ENCODE assay signal across 17 mouse cellular contexts in the genomic region with DNA sequence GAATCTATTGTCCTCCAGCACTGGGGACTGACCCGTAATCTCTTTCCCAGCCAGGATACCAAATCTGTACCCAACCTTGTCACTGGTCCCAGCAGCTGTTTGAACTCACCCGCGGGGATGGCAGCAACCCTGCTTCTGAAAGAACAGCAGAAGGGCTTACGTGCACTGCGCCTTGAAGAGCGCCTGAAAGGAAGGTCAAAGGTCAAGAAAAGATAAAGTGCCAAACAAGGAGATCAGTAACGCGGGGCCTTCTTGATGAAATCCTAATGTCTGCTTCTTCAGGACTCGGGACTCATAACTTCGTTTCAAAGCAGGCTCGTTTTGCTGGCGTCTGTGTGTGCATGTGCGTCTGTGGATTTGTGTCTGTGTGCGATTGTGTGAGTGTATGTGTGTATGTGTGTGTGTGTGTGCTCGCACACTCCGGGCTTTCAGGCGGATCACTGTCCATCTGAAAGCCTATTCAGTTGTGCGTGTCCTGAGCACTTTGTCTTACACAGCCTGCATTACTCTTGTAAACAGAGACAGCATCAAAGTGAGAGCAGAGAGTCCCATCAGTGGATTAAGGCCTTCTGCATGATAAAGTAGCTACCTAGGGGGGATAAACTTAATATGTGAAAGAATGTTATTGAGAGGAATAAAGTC.
DNase-seq lines count a peak whose midpoint lies in the region; ATAC-seq and TF ChIP-seq lines count a peak whose summit lies in the region.
"Had no signal": no experiment of that assay in that cellular context is flagged by ENCODE, and none has a peak within 500 bp of the region (broad histone marks: within the 10 kb centered on the region; RNA-seq: fewer than 3 reads in every experiment).

No protein-coding gene starts in this region.

- ATAC-seq in forebrain, embryonic 14.5 days: no peak
- ATAC-seq in forebrain, embryonic 15.5 days (replicated peaks): no peak
- peak; percentile 60 for ATAC-seq in midbrain, embryonic 11.5 days (ENCODE audit: low FRiP score)
- ATAC-seq in midbrain, embryonic 14.5 days (ENCODE audit: low FRiP score, low TSS enrichment): no peak
- ATAC-seq: hindbrain, postnatal 0 days; intestine, postnatal 0 days had no signal

- H3K9me3 ChIP-seq in forebrain, embryonic 14.5 days (replicated peaks; ENCODE audit: control insufficient read depth, low read length): no peaks in the 10 kb centered on the region
- H3K9me3 ChIP-seq in forebrain, embryonic 15.5 days: no peaks in the 10 kb centered on the region
- H3K9me3 ChIP-seq in midbrain, embryonic 11.5 days (ENCODE audit: control insufficient read depth, low read length): no peaks in the 10 kb centered on the region
- H3K9me3 ChIP-seq in midbrain, embryonic 14.5 days (ENCODE audit: control insufficient read depth, low read length): no peaks in the 10 kb centered on the region
- H3K9me3 ChIP-seq: heart, embryonic 10.5 days; limb, embryonic 15.5 days had no signal

- WGBS in forebrain, embryonic 14.5 days: 22% methylated on average over 18 of the region's 18 CpGs
- WGBS in forebrain, embryonic 15.5 days: 22% methylated on average over 18 of the region's 18 CpGs
- WGBS in midbrain, embryonic 11.5 days: 7% methylated on average over 18 of the region's 18 CpGs
- WGBS in midbrain, embryonic 14.5 days: 5% methylated on average over 18 of the region's 18 CpGs

- no peak overlapping the region for H3K27ac ChIP-seq in forebrain, embryonic 14.5 days (ENCODE audit: low read depth, low read length)
- no peak overlapping the region for H3K27ac ChIP-seq in forebrain, embryonic 15.5 days (replicated peaks)
- H3K27ac ChIP-seq in midbrain, embryonic 11.5 days (ENCODE audit: low read depth, low read length): no peak overlapping the region; the same call in 1 of the 2 replicates
- H3K27ac ChIP-seq in midbrain, embryonic 14.5 days (replicated peaks; ENCODE audit: low read depth, low read length): no peak overlapping the region
- H3K27ac ChIP-seq: heart, embryonic 10.5 days; hindbrain, postnatal 0 days; limb, embryonic 15.5 days had no signal

- no peak overlapping the region for H3K9ac ChIP-seq in forebrain, embryonic 14.5 days (ENCODE audit: low read length)
- no peak overlapping the region for H3K9ac ChIP-seq in forebrain, embryonic 15.5 days (replicated peaks)
- H3K9ac ChIP-seq in midbrain, embryonic 11.5 days (ENCODE audit: low read length): no peak overlapping the region; the same call in 1 of the 2 replicates
- no peak overlapping the region for H3K9ac ChIP-seq in midbrain, embryonic 14.5 days (replicated peaks; ENCODE audit: low read length)
- H3K9ac ChIP-seq: limb, embryonic 15.5 days had no signal

- H3K4me2 ChIP-seq in forebrain, embryonic 14.5 days (ENCODE audit: low read length): no peak overlapping the region
- no peak overlapping the region for H3K4me2 ChIP-seq in forebrain, embryonic 15.5 days (replicated peaks)
- peak overlapping the region; percentile 12 for H3K4me2 ChIP-seq in midbrain, embryonic 11.5 days
- no peak overlapping the region for H3K4me2 ChIP-seq in midbrain, embryonic 14.5 days (ENCODE audit: low read length)
- H3K4me2 ChIP-seq: limb, embryonic 15.5 days had no signal

- H3K36me3 ChIP-seq in forebrain, embryonic 14.5 days (ENCODE audit: control insufficient read depth, insufficient read depth, low read length): no peaks in the 10 kb centered on the region
- H3K36me3 ChIP-seq in forebrain, embryonic 15.5 days: no peaks in the 10 kb centered on the region
- no peaks in the 10 kb centered on the region for H3K36me3 ChIP-seq in midbrain, embryonic 11.5 days (ENCODE audit: control insufficient read depth, insufficient read depth, low read length)
- no peaks in the 10 kb centered on the region for H3K36me3 ChIP-seq in midbrain, embryonic 14.5 days (ENCODE audit: control insufficient read depth, insufficient read depth, low read length)
- H3K36me3 ChIP-seq: heart, embryonic 10.5 days; limb, embryonic 15.5 days had no signal

- peak; percentile 20 for DNase-seq in forebrain, embryonic 14.5 days (ENCODE audit: low spot score)
- peak; percentile 96 for DNase-seq in midbrain, embryonic 11.5 days (ENCODE audit: low spot score, missing footprints)
- DNase-seq in midbrain, embryonic 14.5 days: no peak
- DNase-seq in brain, embryonic 14.5 days (ENCODE audit: low read depth): peak; percentile 52
- DNase-seq in retina, embryonic 14.5 days (ENCODE audit: low spot score): peak; percentile 19
- DNase-seq in lung, postnatal 36 days: no peak
- DNase-seq in urinary bladder, postnatal 36 days (ENCODE audit: low spot score in 2 of 2): no peak
- DNase-seq: cerebellum, adult 9-11 months; lung, postnatal 10 days; right cerebral cortex, postnatal 4 days; thymus, adult 2 months had no signal

- H3K4me3 ChIP-seq in forebrain, embryonic 14.5 days (ENCODE audit: low read depth, low read length): no peak overlapping the region
- no peak overlapping the region for H3K4me3 ChIP-seq in forebrain, embryonic 15.5 days
- no peak overlapping the region for H3K4me3 ChIP-seq in midbrain, embryonic 11.5 days (ENCODE audit: low read depth, low read length)
- H3K4me3 ChIP-seq in midbrain, embryonic 14.5 days (replicated peaks; ENCODE audit: low read depth, low read length): no peak overlapping the region
- H3K4me3 ChIP-seq: heart, embryonic 10.5 days; limb, embryonic 15.5 days had no signal

- H3K27me3 ChIP-seq in forebrain, embryonic 14.5 days (replicated peaks; ENCODE audit: control insufficient read depth, insufficient read depth, low read length): no peaks in the 10 kb centered on the region
- peaks cover 5% of the 10 kb centered on the region; the same call in 1 of the 2 replicates for H3K27me3 ChIP-seq in forebrain, embryonic 15.5 days
- H3K27me3 ChIP-seq in midbrain, embryonic 11.5 days (ENCODE audit: control insufficient read depth, insufficient read depth, low read length): no peaks in the 10 kb centered on the region; the same call in 1 of the 2 replicates
- peaks cover 4% of the 10 kb centered on the region; the same call in 1 of the 2 replicates for H3K27me3 ChIP-seq in midbrain, embryonic 14.5 days (ENCODE audit: control insufficient read depth, insufficient read depth, low read length)
- H3K27me3 ChIP-seq: CH12.LX; limb, embryonic 15.5 days had no signal

- H3K4me1 ChIP-seq in forebrain, embryonic 14.5 days (ENCODE audit: control insufficient read depth, insufficient read depth, low read length): peaks cover 8% of the 10 kb centered on the region
- H3K4me1 ChIP-seq in forebrain, embryonic 15.5 days: no peaks in the 10 kb centered on the region
- peaks cover 42% of the 10 kb centered on the region for H3K4me1 ChIP-seq in midbrain, embryonic 11.5 days (ENCODE audit: control insufficient read depth, insufficient read depth, low read length)
- H3K4me1 ChIP-seq in midbrain, embryonic 14.5 days (ENCODE audit: control insufficient read depth, insufficient read depth, low read length): peaks cover 16% of the 10 kb centered on the region
- H3K4me1 ChIP-seq: limb, embryonic 15.5 days had no signal

- TF ChIP-seq POLR2A in brain, embryonic 14.5 days (IDR thresholded peaks at IDR 0.05; ENCODE audit: borderline replicate concordance, extremely low read depth, insufficient read depth, insufficient read length, poor library complexity, severe bottlenecking): no peak

- no peak for TF ChIP-seq CTCF in brain, embryonic 14.5 days (IDR thresholded peaks at IDR 0.05; ENCODE audit: borderline replicate concordance, extremely low read depth, insufficient read depth, insufficient read length)

Comparison
In these comparisons a context has a peak if more than half of its experiments do, and no peak if none do; other contexts are left out.
1. DNase-seq: peak in forebrain, embryonic 14.5 days (single experiment), midbrain, embryonic 11.5 days (single experiment), brain, embryonic 14.5 days (single experiment) and retina, embryonic 14.5 days (single experiment); none in midbrain, embryonic 14.5 days (single experiment), lung, postnatal 36 days (single experiment) and urinary bladder, postnatal 36 days (0 of 2).